Comparison of ENCODE assay signal across 9 mouse cellular contexts in genomic region chr1:182115651-182116408, GRCm38 (mm10). TPM values are rescaled to one million over a fixed set of nuclear protein-coding genes. Genes with fewer than 3 reads are reported as not detected.
DNase-seq lines count a peak whose midpoint lies in the region; ATAC-seq and TF ChIP-seq lines count a peak whose summit lies in the region.
"Had no signal": no experiment of that assay in that cellular context is flagged by ENCODE, and none has a peak within 500 bp of the region (broad histone marks: within the 10 kb centered on the region; RNA-seq: fewer than 3 reads in every experiment).

No protein-coding gene starts in this region.

- no peak for TF ChIP-seq POLR2A in kidney, adult 2 months (IDR thresholded peaks at IDR 0.05; ENCODE audit: low read depth, low read length)

- H3K27me3 ChIP-seq in midbrain, embryonic 11.5 days (ENCODE audit: control insufficient read depth, insufficient read depth, low read length): no peaks in the 10 kb centered on the region
- peaks cover 5% of the 10 kb centered on the region; the same call in 1 of the 2 replicates for H3K27me3 ChIP-seq in midbrain, embryonic 13.5 days
- H3K27me3 ChIP-seq in kidney, adult 2 months (replicated peaks; ENCODE audit: control insufficient read depth, insufficient read depth, low read length): no peaks in the 10 kb centered on the region

- H3K9me3 ChIP-seq in midbrain, embryonic 11.5 days (ENCODE audit: control insufficient read depth, low read length): no peaks in the 10 kb centered on the region
- no peaks in the 10 kb centered on the region for H3K9me3 ChIP-seq in midbrain, embryonic 13.5 days

- no peak overlapping the region for H3K4me3 ChIP-seq in midbrain, embryonic 11.5 days (ENCODE audit: low read depth, low read length)
- H3K4me3 ChIP-seq in midbrain, embryonic 13.5 days (replicated peaks): no peak overlapping the region
- H3K4me3 ChIP-seq in kidney, adult 2 months (ENCODE audit: insufficient read depth, low read depth, low read length): no peak overlapping the region

- 62% methylated on average over 7 of the region's 7 CpGs for WGBS in midbrain, embryonic 11.5 days
- 57% methylated on average over 7 of the region's 7 CpGs for WGBS in midbrain, embryonic 13.5 days
- WGBS in kidney, adult 2 months: 41% methylated on average over 7 of the region's 7 CpGs

- peak; percentile 23 for DNase-seq in adrenal gland, adult 2 months
- no peak for DNase-seq in adrenal gland, adult 18-20 months (ENCODE audit: low spot score in 2 of 2)
- peak; percentile 83 for DNase-seq in midbrain, embryonic 11.5 days (ENCODE audit: low spot score, missing footprints)
- peak; percentile 78 to 82 for DNase-seq in cerebellum, postnatal 14 days
- DNase-seq in kidney, adult 2 months: peak; percentile 63
- peak; percentile 75 for DNase-seq in lung, postnatal 36 days
- no peak for DNase-seq in thymus, postnatal 25 days

- ATAC-seq in midbrain, embryonic 11.5 days (ENCODE audit: low FRiP score): no peak; the same call in 1 of the 2 replicates
- ATAC-seq in midbrain, embryonic 13.5 days: no peak

- no peaks in the 10 kb centered on the region; the same call in 1 of the 2 replicates for H3K4me1 ChIP-seq in midbrain, embryonic 11.5 days (ENCODE audit: control insufficient read depth, insufficient read depth, low read length)
- H3K4me1 ChIP-seq in midbrain, embryonic 13.5 days (replicated peaks): peaks cover 11% of the 10 kb centered on the region
- H3K4me1 ChIP-seq in kidney, adult 2 months (ENCODE audit: control insufficient read depth, insufficient read depth, low read length): no peaks in the 10 kb centered on the region

- TF ChIP-seq CTCF in kidney, adult 2 months (conservative IDR thresholded peaks at IDR 0.05; ENCODE audit: insufficient read depth, insufficient read length, low read depth, low read length): peak; percentile 55; the same call in 1 of the 2 replicates

- no peak overlapping the region for H3K27ac ChIP-seq in midbrain, embryonic 11.5 days (ENCODE audit: low read depth, low read length)
- H3K27ac ChIP-seq in midbrain, embryonic 13.5 days: no peak overlapping the region
- H3K27ac ChIP-seq in kidney, adult 2 months (ENCODE audit: insufficient read depth, low read depth, low read length): no peak overlapping the region
- H3K27ac ChIP-seq: macrophage had no signal

- H3K36me3 ChIP-seq in midbrain, embryonic 11.5 days (ENCODE audit: control insufficient read depth, insufficient read depth, low read length): no peaks in the 10 kb centered on the region
- no peaks in the 10 kb centered on the region for H3K36me3 ChIP-seq in midbrain, embryonic 13.5 days
- H3K36me3 ChIP-seq in kidney, adult 2 months (ENCODE audit: control insufficient read depth, insufficient read depth, low read length): no peaks in the 10 kb centered on the region

- no peak overlapping the region for H3K4me2 ChIP-seq in midbrain, embryonic 11.5 days
- H3K4me2 ChIP-seq in midbrain, embryonic 13.5 days (replicated peaks): no peak overlapping the region

- H3K9ac ChIP-seq in midbrain, embryonic 11.5 days (ENCODE audit: low read length): no peak overlapping the region
- H3K9ac ChIP-seq in midbrain, embryonic 13.5 days (replicated peaks): no peak overlapping the region

RNA-seq across cellular contexts. Expression of gene Srp9, which starts 8.7 kb away (rescaled TPM):
- total RNA-seq in adrenal gland, adult 2 months (2021): 10 to 100 TPM; 46.4 to 64.9 TPM
- 22.7 and 29.6 TPM in 2 replicates for polyA plus RNA-seq in adrenal gland, adult 2 months (2012; rRNA removed)
- total RNA-seq in adrenal gland, adult 18-20 months (2021): 10 to 100 TPM; 48.5 to 62.1 TPM
- polyA plus RNA-seq in midbrain, embryonic 11.5 days (2014; fragmentation: Nextera tagmentation; extraction: Ambion mirVana): 158 and 189 TPM in 2 replicates
- 135 and 142 TPM in 2 replicates for polyA plus RNA-seq in midbrain, embryonic 13.5 days (2015; fragmentation: Nextera tagmentation; extraction: Ambion mirVana)
- 44.0 and 52.8 TPM in 2 replicates for polyA plus RNA-seq in kidney, adult 2 months (2012; rRNA removed)

RNA-seq across cellular contexts. Expression of gene Vmn1r1, which starts 48.5 kb away (rescaled TPM):
- total RNA-seq in adrenal gland, adult 2 months (2021): not detected
- polyA plus RNA-seq in adrenal gland, adult 2 months (2012; rRNA removed): not detected in 2 replicates
- not detected for total RNA-seq in adrenal gland, adult 18-20 months (2021)
- polyA plus RNA-seq in midbrain, embryonic 11.5 days (2014; fragmentation: Nextera tagmentation; extraction: Ambion mirVana): not detected in 2 replicates
- polyA plus RNA-seq in midbrain, embryonic 13.5 days (2015; fragmentation: Nextera tagmentation; extraction: Ambion mirVana): not detected in 2 replicates
- polyA plus RNA-seq in kidney, adult 2 months (2012; rRNA removed): not detected in 2 replicates
- polyA plus RNA-seq: macrophage had no signal

Comparison
In these comparisons a context has a peak if more than half of its experiments do, and no peak if none do; other contexts are left out.
1. DNase-seq: peak in adrenal gland, adult 2 months (single experiment), midbrain, embryonic 11.5 days (single experiment), cerebellum, postnatal 14 days (2 of 2), kidney, adult 2 months (single experiment) and lung, postnatal 36 days (single experiment); none in adrenal gland, adult 18-20 months (0 of 2) and thymus, postnatal 25 days (single experiment).